Mouse (Mus musculus) ES-E14 (cell line): ENCODE results near the gene Tbx4. TPM values are rescaled to one million over a fixed set of nuclear protein-coding genes. Genes with fewer than 3 reads are reported as not detected.

Experiments
- DNase-seq: peaks from one replicate; pipeline ENCODE4 v3.0.0-alpha.2; 2013; ENCODE audit warnings: low read depth, low spot score
- H3K27ac ChIP-seq: 2 replicates; pipeline ENCODE4 v1.5.1; 2012; ENCODE audit warnings: low read depth, mild to moderate bottlenecking, low read length, moderate library complexity, mixed read lengths; ENCODE audit not compliant: poor library complexity, insufficient read depth, severe bottlenecking
- H3K36me3 ChIP-seq: 2 replicates; pipeline ENCODE4 v1.6.1; 2012; ENCODE audit warnings: mild to moderate bottlenecking, low read length, moderate library complexity, mixed read lengths; ENCODE audit not compliant: control insufficient read depth, poor library complexity, insufficient read depth, severe bottlenecking
- H3K4me1 ChIP-seq, 2 experiments: fragments of 150-350 bp in 1 of 2; sonication (generic) in 1 of 2; 2 replicates each; pipeline ENCODE4 v1.6.1; 2012; ENCODE audit warnings: low read length in 2 of 2, mild to moderate bottlenecking in 1 of 2, mixed read lengths in 1 of 2; ENCODE audit not compliant: control insufficient read depth in 2 of 2, insufficient read depth in 2 of 2, poor library complexity in 1 of 2
- H3K4me3 ChIP-seq, 2 experiments: fragments of 150-350 bp in 1 of 2; sonication (generic) in 1 of 2; 2 replicates each; pipeline ENCODE4 v1.5.1; 2012; ENCODE audit warnings: low read length in 2 of 2, low read depth in 1 of 2, mild to moderate bottlenecking in 1 of 2, mixed read lengths in 1 of 2; ENCODE audit not compliant: insufficient read depth in 1 of 2, poor library complexity in 1 of 2, severe bottlenecking in 1 of 2
- H3K9ac ChIP-seq: 2 replicates; pipeline ENCODE4 v1.6.1; 2012; ENCODE audit warnings: low read depth, mild to moderate bottlenecking, low read length, mixed read lengths; ENCODE audit not compliant: poor library complexity, insufficient read depth, severe bottlenecking
- H3K9me3 ChIP-seq: fragments of 150-350 bp; sonication (generic); 2 replicates; pipeline ENCODE4 v1.6.1; 2012; ENCODE audit warnings: low read depth, mild to moderate bottlenecking, low read length; ENCODE audit not compliant: control insufficient read depth, insufficient read depth
- CHD2 ChIP-seq: IDR thresholded peaks from 2 replicates; pipeline ENCODE4 v1.6.1; 2014; ENCODE audit warnings: mild to moderate bottlenecking, low read depth, low read length, inconsistent platforms
- HCFC1 ChIP-seq: IDR thresholded peaks from 2 replicates; pipeline ENCODE4 v1.6.1; 2012; ENCODE audit warnings: low read length, inconsistent platforms, borderline replicate concordance; ENCODE audit not compliant: insufficient read depth
- MAFK ChIP-seq: IDR thresholded peaks from 2 replicates; pipeline ENCODE4 v1.6.1; 2014; ENCODE audit warnings: mild to moderate bottlenecking, low read depth, low read length, inconsistent platforms; ENCODE audit not compliant: insufficient read depth
- ZC3H11A ChIP-seq: IDR thresholded peaks from 2 replicates; pipeline ENCODE4 v1.6.1; 2012; ENCODE audit warnings: low read depth, mild to moderate bottlenecking, inconsistent platforms, low read length, borderline replicate concordance
- ZNF384 ChIP-seq: IDR thresholded peaks from 2 replicates; pipeline ENCODE4 v1.6.1; 2012; ENCODE audit warnings: low read depth, low read length, inconsistent platforms
- in situ Hi-C, 2 experiments: fragments of 600-800 bp; cut with MboI; formaldehyde crosslinking; loops; one replicate each; pipeline ENCODE4 v1.15.1; 2025; ENCODE audit warnings: low sequenced_read_pairs in 2 of 2, inconsistent platforms in 1 of 2; ENCODE audit not compliant: unreplicated experiment in 2 of 2
- total RNA-seq: library from RNA; depleted of rRNA; stranded (reverse); fragments of 300-350 nt; gene quantifications from 2 replicates; pipeline ENCODE4 v1.2.3, GENCODE M21; 2012; rRNA removed

The Tbx4 gene
- total RNA-seq, 1 experiment: 0.76 TPM

GRCm38 (mm10) chr11:85959837-85960236 is 73.6 kb downstream of the Tbx4 start:
- no peak overlapping the region for H3K9ac ChIP-seq
- in situ Hi-C loops: no loop called here
- no peak for DNase-seq
- no peak overlapping the region for H3K4me3 ChIP-seq
- no peak overlapping the region for H3K27ac ChIP-seq
- TF ChIP-seq MAFK: no peak
- TF ChIP-seq ZC3H11A: no peak
- TF ChIP-seq ZNF384: no peak
- H3K4me1 ChIP-seq: peaks cover 0 to 2% of the 10 kb centered on the region in 2 experiments; a peak in 1 of 4 replicates
- no peaks in the 10 kb centered on the region for H3K36me3 ChIP-seq
- no peaks in the 10 kb centered on the region for H3K9me3 ChIP-seq

GRCm38 (mm10) chr11:85960273-85960672 is 74.1 kb downstream of the Tbx4 start:
- Histone ChIP-seq H3K9me3 (no peaks in the 10 kb centered on the region), H3K4me1 (peaks cover 0 to 2% of the 10 kb centered on the region in 2 experiments; a peak in 1 of 4 replicates), H3K9ac (no peak overlapping the region), H3K27ac (no peak overlapping the region), H3K36me3 (no peaks in the 10 kb centered on the region), H3K4me3 (no peak overlapping the region)
- no peak for TF ChIP-seq MAFK
- no peak for TF ChIP-seq CHD2
- no peak for TF ChIP-seq HCFC1
- in situ Hi-C loops: no loop called here
- DNase-seq: no peak

GRCm38 (mm10) chr11:85961498-85961897 is 75.3 kb downstream of the Tbx4 start:
- no peaks in the 10 kb centered on the region for H3K9me3 ChIP-seq
- no peak overlapping the region for H3K4me3 ChIP-seq
- in situ Hi-C loops: no loop called here
- peaks cover 0 to 2% of the 10 kb centered on the region in 2 experiments; a peak in 1 of 4 replicates for H3K4me1 ChIP-seq
- H3K36me3 ChIP-seq: no peaks in the 10 kb centered on the region
- no peak for DNase-seq
- H3K9ac ChIP-seq: no peak overlapping the region
- TF ChIP-seq ZNF384: no peak
- TF ChIP-seq CHD2: no peak
- TF ChIP-seq ZC3H11A: no peak
- TF ChIP-seq HCFC1: no peak
- TF ChIP-seq MAFK: no peak
- H3K27ac ChIP-seq: no peak overlapping the region

Other genes starting within 250 kb of the Tbx4 start
- gene Tbx2, start 53.9 kb upstream of the Tbx4 start, total RNA-seq: 0.48 and 0.80 TPM in 2 replicates
- not detected in 2 replicates for gene Gm11444, start 36.1 kb upstream of the Tbx4 start, total RNA-seq